Mouse (Mus musculus) kidney, embryonic 14.5 days (tissue): Measurements from ENCODE around the gene Gm1123. TPM values are rescaled to one million over a fixed set of nuclear protein-coding genes. Genes with fewer than 3 reads are reported as not detected.

Experiments
- ATAC-seq: fragments of 200-750 bp; cut with Nextera tagmentation; 2 replicates; pipeline ENCODE4 v1.8.0; 2017; ENCODE audit warnings: moderate number of reproducible peaks, mild to moderate bottlenecking, moderate TSS enrichment, moderate library complexity; ENCODE audit not compliant: low FRiP score, low TSS enrichment
- H3K27ac ChIP-seq: fragments of 300-500 bp; sonication (generic); 2 replicates; pipeline ENCODE4 v1.5.1; 2014; ENCODE audit warnings: low read depth, mild to moderate bottlenecking, low read length, moderate library complexity, mixed read lengths
- H3K27me3 ChIP-seq: fragments of 300-500 bp; sonication (generic); 2 replicates; pipeline ENCODE4 v1.6.1; 2014; ENCODE audit warnings: mild to moderate bottlenecking, low read length; ENCODE audit not compliant: control insufficient read depth, insufficient read depth
- H3K36me3 ChIP-seq: fragments of 300-500 bp; sonication (generic); 2 replicates; pipeline ENCODE4 v1.6.1; 2014; ENCODE audit warnings: low read length, mixed read lengths; ENCODE audit not compliant: control insufficient read depth, insufficient read depth
- H3K4me1 ChIP-seq: fragments of 300-500 bp; sonication (generic); 2 replicates; pipeline ENCODE4 v1.6.1; 2014; ENCODE audit warnings: low read length, mixed read lengths; ENCODE audit not compliant: control insufficient read depth, insufficient read depth
- H3K4me2 ChIP-seq: fragments of 300-500 bp; sonication (generic); replicated peaks from 2 replicates; pipeline ENCODE4 v1.6.1; 2014; ENCODE audit warnings: low read depth, mild to moderate bottlenecking, low read length
- H3K4me3 ChIP-seq: fragments of 300-500 bp; sonication (generic); 2 replicates; pipeline ENCODE4 v1.5.1; 2014; ENCODE audit warnings: mild to moderate bottlenecking, low read length
- H3K9ac ChIP-seq: fragments of 300-500 bp; sonication (generic); 2 replicates; pipeline ENCODE4 v1.6.1; 2014; ENCODE audit warnings: low read depth, mild to moderate bottlenecking, low read length, moderate library complexity
- H3K9me3 ChIP-seq: fragments of 300-500 bp; sonication (generic); 2 replicates; pipeline ENCODE4 v1.6.1; 2016; ENCODE audit warnings: low read length; ENCODE audit not compliant: control insufficient read depth
- WGBS: fragments of 180-500 bp; shearing (Covaris S2); extraction: QIAGEN DNeasy Blood & Tissue Kit; methylation state at CpG from one replicate; pipeline ENCODE4 v1.1.7; 2014; 5-methylcytosine and 5-hydroxymethylcytosine counted together
- polyA plus RNA-seq: library from polyadenylated mRNA; unstranded; fragments of >200 nt; fragmentation: Nextera tagmentation; extraction: Ambion mirVana; gene quantifications from 2 replicates; pipeline ENCODE4 v1.2.1, GENCODE M21; 2014

The Gm1123 gene
- polyA plus RNA-seq, result 0.13 TPM in 1 of 2 replicates, not detected in the other

DNA sequence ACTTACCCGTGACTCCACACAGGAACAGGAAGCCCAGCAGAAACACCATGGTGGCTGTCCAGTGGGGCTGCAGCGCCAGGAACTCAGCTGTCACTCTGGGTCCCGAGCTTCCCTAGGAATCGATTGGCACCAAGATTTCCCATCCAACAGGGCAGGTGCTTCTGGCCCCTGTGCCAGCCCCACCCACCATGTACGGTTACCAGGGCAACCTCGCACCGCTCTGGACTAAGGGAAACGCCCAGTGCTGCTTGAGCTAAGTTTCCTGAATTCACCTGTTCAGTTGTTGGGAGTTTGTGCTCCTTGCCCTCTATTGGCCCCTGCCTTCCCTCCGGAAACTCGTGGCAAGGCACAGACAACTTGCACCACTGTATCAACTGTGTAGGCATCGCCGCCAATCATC is at the start of gene Gm1123:
Gene Gm1123 (minus strand): TSS at position 141 of the 400 bp plus-strand sequence.
- no peaks in the 10 kb centered on the region for H3K9me3 ChIP-seq
- no peaks in the 10 kb centered on the region for H3K36me3 ChIP-seq
- no peaks in the 10 kb centered on the region for H3K27me3 ChIP-seq
- H3K9ac ChIP-seq, result no peak within 1 kb of the TSS
- no peaks in the 10 kb centered on the region for H3K4me1 ChIP-seq
- H3K4me2 ChIP-seq, result no peak within 1 kb of the TSS
- 84% methylated on average over 12 of the region's 12 CpGs for WGBS
- H3K27ac ChIP-seq, result no peak within 1 kb of the TSS
- no peak within 1 kb of the TSS for H3K4me3 ChIP-seq
- no peak for ATAC-seq

DNA sequence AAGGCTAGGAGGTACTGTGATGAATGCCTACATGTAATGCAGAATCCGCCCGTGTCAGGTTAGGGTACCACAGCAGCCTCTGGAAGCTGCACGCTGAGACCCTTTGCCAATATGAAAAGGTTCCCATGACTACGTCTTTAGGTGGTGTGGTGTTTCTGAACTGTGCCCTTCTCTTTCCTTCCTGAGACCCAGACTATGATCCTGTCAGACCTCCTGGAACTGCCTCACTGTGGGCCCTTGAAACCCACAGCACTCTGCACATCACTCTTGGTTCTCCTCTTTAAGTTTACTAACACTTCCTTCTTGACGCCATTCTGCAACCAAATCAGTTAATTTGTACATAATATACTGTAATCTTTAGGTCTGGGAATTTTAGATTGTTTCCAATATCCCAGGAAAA is 46.2 kb upstream of the Gm1123 start:
- H3K4me3 ChIP-seq, result no peak overlapping the region
- ATAC-seq, result no peak
- H3K4me2 ChIP-seq, result no peak overlapping the region
- no peak overlapping the region for H3K27ac ChIP-seq
- no peaks in the 10 kb centered on the region for H3K9me3 ChIP-seq
- WGBS, result 96% methylated on average over 5 of the region's 5 CpGs
- no peaks in the 10 kb centered on the region for H3K36me3 ChIP-seq
- no peak overlapping the region for H3K9ac ChIP-seq
- no peaks in the 10 kb centered on the region for H3K4me1 ChIP-seq
- H3K27me3 ChIP-seq, result no peaks in the 10 kb centered on the region

DNA sequence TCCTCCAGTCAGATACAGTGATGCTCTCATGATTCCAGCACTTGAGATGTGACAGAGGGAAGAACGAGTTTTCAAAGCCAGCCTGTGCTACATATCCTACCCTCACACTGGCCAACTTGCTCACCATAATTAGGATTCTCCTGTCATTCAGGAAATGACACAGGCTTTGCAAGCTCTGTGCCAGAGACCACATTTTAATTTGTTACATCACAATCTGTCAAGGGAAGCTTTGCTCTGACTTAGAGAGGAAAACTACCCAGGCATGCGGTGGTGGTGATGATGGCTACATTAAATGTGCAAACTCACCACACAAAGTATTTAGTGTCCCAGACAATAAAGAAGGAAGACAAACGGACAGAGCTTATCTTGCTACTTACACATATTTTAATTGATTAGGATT is 45.8 kb upstream of the Gm1123 start:
- no peaks in the 10 kb centered on the region for H3K27me3 ChIP-seq
- WGBS, result 87% methylated on average over 3 of the region's 3 CpGs
- H3K4me2 ChIP-seq, result no peak overlapping the region
- H3K4me1 ChIP-seq, result no peaks in the 10 kb centered on the region
- no peak overlapping the region for H3K27ac ChIP-seq
- no peaks in the 10 kb centered on the region for H3K36me3 ChIP-seq
- no peak overlapping the region for H3K4me3 ChIP-seq
- no peak overlapping the region for H3K9ac ChIP-seq
- ATAC-seq, result no peak
- H3K9me3 ChIP-seq, result no peaks in the 10 kb centered on the region

DNA sequence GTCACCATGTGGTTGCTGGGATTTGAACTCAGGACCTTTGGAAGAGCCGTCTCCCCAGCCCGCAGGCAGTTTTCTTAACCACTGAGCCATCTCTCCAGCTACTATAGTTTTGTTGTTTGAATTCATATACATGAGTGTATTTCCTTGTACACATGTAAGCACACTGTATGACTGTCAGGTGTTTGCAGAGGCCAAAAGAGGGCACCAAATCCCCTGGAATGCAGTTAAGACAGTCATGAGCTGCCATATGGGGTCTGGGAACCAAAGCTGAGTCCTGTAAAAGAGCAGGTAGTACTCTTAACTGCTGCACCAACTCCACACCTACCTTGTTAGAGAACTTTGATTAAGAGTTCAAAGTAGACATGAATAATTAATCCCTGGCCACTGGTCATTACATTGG is 45.1 kb upstream of the Gm1123 start:
- no peak overlapping the region for H3K4me3 ChIP-seq
- 96% methylated on average over 2 of the region's 2 CpGs for WGBS
- H3K4me2 ChIP-seq, result no peak overlapping the region
- H3K27ac ChIP-seq, result no peak overlapping the region
- H3K27me3 ChIP-seq, result no peaks in the 10 kb centered on the region
- H3K9ac ChIP-seq, result no peak overlapping the region
- H3K36me3 ChIP-seq, result no peaks in the 10 kb centered on the region
- H3K9me3 ChIP-seq, result no peaks in the 10 kb centered on the region
- no peaks in the 10 kb centered on the region for H3K4me1 ChIP-seq
- no peak for ATAC-seq

DNA sequence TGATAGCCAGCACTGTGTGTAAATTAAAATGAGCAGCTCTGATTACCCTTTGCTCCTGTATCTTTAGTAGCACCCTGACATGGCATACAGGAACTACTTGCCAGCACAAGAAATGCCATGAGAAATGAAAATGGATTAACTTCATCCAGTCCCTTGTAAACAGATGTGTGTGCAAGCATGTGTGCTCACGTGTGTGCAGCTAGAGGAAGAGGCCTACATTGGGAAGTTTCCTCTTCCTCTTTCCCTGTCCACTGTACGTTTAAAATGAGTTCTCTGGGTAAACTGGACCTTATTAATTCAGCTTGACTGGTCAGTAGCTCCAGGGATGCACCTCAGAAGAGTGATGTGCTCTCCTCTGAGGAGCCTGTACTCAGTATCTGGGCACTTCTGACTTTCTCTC is 38.9 kb upstream of the Gm1123 start:
- H3K36me3 ChIP-seq, result no peaks in the 10 kb centered on the region
- 64% methylated on average over 2 of the region's 2 CpGs for WGBS

DNA sequence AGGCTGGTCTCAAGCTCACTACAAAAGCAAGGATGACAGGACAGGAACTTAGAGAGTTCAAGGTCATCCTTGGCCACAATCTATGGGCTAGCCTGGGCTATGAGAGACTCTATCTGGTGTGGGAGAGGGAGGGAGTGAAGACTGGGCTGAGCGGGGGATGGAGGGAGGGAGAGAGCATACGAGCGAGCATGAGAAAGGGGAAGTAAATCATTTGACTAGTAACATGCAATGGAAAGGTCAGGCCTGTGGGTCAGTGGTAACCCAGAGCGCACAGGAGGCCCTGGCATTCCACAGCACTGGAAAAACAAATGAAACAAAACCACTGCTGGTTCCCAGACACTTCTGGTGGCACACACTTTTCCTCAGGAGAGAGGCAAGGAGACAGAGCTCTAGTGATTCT is 37.0 kb upstream of the Gm1123 start:
- Histone ChIP-seq H3K9ac (no peak overlapping the region), H3K36me3 (no peaks in the 10 kb centered on the region), H3K27ac (no peak overlapping the region), H3K27me3 (no peaks in the 10 kb centered on the region), H3K4me1 (no peaks in the 10 kb centered on the region), H3K4me3 (no peak overlapping the region), H3K4me2 (no peak overlapping the region), H3K9me3 (no peaks in the 10 kb centered on the region)
- ATAC-seq, result no peak
- 32% methylated on average over 4 of the region's 4 CpGs for WGBS

More for the DNA sequence above, 38.9 kb upstream of the Gm1123 start:
- Histone ChIP-seq H3K27ac (no peak overlapping the region), H3K27me3 (no peaks in the 10 kb centered on the region), H3K4me2 (no peak overlapping the region), H3K4me1 (no peaks in the 10 kb centered on the region), H3K4me3 (no peak overlapping the region), H3K9ac (no peak overlapping the region), H3K9me3 (no peaks in the 10 kb centered on the region)
- no peak for ATAC-seq

DNA sequence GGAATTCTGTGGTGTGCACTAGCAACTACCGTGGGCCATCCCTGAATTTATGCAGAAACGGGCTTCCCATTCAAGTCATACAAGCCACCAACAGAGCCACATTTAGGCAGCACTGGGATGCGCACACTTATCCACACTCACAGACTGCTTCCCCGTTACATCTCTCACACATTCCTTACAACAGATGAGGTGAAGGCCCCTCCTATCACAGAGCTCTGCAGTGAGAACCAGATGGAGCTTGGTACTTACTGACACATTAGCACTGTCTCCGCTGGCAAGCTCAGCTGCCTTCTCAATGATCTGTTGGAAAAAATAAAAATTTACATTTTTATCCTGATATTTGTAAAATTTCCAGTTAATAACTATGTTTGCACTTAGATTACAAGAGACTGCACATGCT is 29.8 kb upstream of the Gm1123 start:
- H3K4me2 ChIP-seq, result no peak overlapping the region
- no peaks in the 10 kb centered on the region for H3K36me3 ChIP-seq
- H3K27me3 ChIP-seq, result no peaks in the 10 kb centered on the region
- H3K4me1 ChIP-seq, result no peaks in the 10 kb centered on the region
- WGBS, result 90% methylated on average over 5 of the region's 5 CpGs
- H3K9ac ChIP-seq, result no peak overlapping the region
- H3K27ac ChIP-seq, result no peak overlapping the region
- no peak for ATAC-seq
- no peak overlapping the region for H3K4me3 ChIP-seq
- no peaks in the 10 kb centered on the region for H3K9me3 ChIP-seq

DNA sequence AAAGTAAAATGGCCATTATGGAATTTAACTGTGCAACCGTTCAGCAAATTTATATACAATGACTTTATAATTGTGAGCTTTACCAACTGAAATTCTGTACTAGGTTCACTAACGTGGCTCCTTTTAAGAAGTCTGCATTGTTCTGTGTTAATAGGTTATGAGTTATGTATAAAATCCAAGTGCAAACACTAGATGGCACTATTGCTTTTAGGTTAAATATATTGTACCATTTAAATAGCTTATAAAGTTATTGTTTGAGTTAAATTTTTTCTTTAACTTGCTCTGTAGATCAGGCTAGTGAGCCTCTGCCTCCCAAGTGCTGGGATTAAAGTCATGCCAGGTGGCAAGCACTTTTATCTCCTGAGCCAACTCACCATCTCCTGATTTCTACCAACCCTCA is 28.7 kb upstream of the Gm1123 start:
- Histone ChIP-seq H3K4me2 (no peak overlapping the region), H3K27me3 (no peaks in the 10 kb centered on the region), H3K36me3 (no peaks in the 10 kb centered on the region), H3K27ac (no peak overlapping the region), H3K9ac (no peak overlapping the region), H3K9me3 (no peaks in the 10 kb centered on the region), H3K4me3 (no peak overlapping the region), H3K4me1 (no peaks in the 10 kb centered on the region)
- no peak for ATAC-seq
- 57% methylated on average over 2 of the region's 2 CpGs for WGBS

DNA sequence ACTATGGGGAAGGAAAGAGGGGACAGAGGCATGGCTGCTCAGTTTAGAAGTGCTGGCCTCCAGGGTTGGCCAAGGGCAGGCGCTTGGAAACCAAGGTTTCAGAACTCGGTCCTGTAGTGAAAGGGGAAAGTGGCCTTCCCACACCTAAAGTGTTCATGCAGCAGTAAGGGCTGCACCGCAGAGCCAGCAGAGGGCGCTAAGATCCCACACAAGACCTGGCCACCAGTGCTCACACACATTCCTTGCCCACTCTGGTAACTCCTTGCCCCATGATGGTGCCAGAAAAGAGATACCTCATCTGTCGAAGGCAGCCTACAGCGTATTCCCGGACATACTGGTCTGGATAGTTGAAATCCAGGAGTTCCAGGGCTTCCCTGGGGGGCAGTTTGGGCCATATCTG is 27.0 kb upstream of the Gm1123 start:
- Histone ChIP-seq H3K9me3 (no peaks in the 10 kb centered on the region), H3K27ac (no peak overlapping the region), H3K4me1 (no peaks in the 10 kb centered on the region), H3K36me3 (no peaks in the 10 kb centered on the region), H3K4me2 (no peak overlapping the region), H3K4me3 (no peak overlapping the region), H3K9ac (no peak overlapping the region), H3K27me3 (no peaks in the 10 kb centered on the region)
- ATAC-seq, result peak; percentile 87
- 37% methylated on average over 7 of the region's 7 CpGs for WGBS

DNA sequence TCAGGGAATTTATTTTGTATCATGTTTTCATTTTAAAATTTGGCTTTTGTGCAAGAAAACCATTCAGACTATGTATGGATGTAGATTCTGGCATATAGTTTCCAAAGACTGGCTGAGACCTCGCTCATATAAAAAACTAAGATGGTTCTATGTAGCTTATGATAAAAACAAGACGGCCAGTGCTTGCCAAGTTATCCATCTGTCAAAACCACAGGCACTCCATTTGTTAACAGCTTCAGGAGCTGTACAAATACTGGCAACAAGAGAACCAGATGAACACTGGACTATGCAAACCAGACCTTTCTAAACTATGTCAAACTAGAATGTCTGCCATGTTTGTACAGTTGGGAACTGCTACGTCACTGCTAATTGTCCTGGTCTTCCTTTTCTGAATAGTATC is 22.2 kb upstream of the Gm1123 start:
- Histone ChIP-seq H3K4me2 (no peak overlapping the region), H3K36me3 (no peaks in the 10 kb centered on the region), H3K27me3 (no peaks in the 10 kb centered on the region), H3K4me3 (no peak overlapping the region), H3K27ac (no peak overlapping the region), H3K9me3 (no peaks in the 10 kb centered on the region), H3K4me1 (no peaks in the 10 kb centered on the region), H3K9ac (no peak overlapping the region)
- 87% methylated on average over 3 of the region's 3 CpGs for WGBS
- no peak for ATAC-seq
